In the genomic region with DNA sequence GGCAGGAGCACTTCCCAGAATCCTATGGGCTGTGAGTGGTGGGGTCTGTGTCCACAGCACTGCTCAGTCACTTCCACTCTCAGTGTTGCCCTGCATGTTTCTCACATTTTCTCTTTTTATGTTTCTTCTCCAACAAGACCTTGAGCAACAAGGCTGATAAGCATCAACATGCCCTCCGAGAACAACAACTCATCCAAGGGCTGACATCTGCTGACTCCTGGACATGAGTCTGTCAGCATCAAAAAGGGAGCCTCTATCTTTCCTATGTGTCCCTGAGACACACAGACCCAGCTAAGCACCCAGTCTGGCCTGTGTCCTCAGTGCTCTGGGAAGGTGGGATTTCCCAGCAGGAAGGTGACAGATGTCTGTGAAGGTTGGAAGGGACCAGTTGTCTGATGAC, we compare ENCODE assay signal across 38 mouse cellular contexts. TPM values are rescaled to one million over a fixed set of nuclear protein-coding genes. Genes with fewer than 3 reads are reported as not detected.
"Had no signal": no experiment of that assay in that cellular context is flagged by ENCODE, and none has a peak within 500 bp of the region (broad histone marks: within the 10 kb centered on the region; RNA-seq: fewer than 3 reads in every experiment).

A gene (minus strand): TSS at position 101 of the 400 bp plus-strand sequence.

- H3K36me3 ChIP-seq: embryonic facial prominence, embryonic 10.5 days; embryonic facial prominence, embryonic 12.5 days; embryonic facial prominence, embryonic 13.5 days; embryonic facial prominence, embryonic 15.5 days; forebrain, embryonic 10.5 days; forebrain, embryonic 12.5 days; forebrain, embryonic 15.5 days had no signal

- H3K4me2 ChIP-seq: embryonic facial prominence, embryonic 12.5 days; embryonic facial prominence, embryonic 13.5 days; embryonic facial prominence, embryonic 15.5 days; forebrain, embryonic 12.5 days; forebrain, embryonic 13.5 days; forebrain, embryonic 15.5 days had no signal

- H3K9ac ChIP-seq: embryonic facial prominence, embryonic 12.5 days; embryonic facial prominence, embryonic 13.5 days; embryonic facial prominence, embryonic 15.5 days; forebrain, embryonic 12.5 days; forebrain, embryonic 13.5 days; forebrain, embryonic 15.5 days; forebrain, postnatal 0 days had no signal

- DNase-seq: cerebellum, adult 18-20 months; cerebellum, adult 2 months; cerebellum, adult 8-10 months; cerebellum, adult 9-10 months; cerebellum, adult 9-11 months; cerebellum, postnatal 10 days; cerebellum, postnatal 14 days; cerebellum, postnatal 25 days; cerebellum, postnatal 36 days; embryo, embryonic 11 days; forebrain, postnatal 0 days; gastrocnemius, adult 2 months; gastrocnemius, postnatal 10 days; gastrocnemius, postnatal 14 days; gastrocnemius, postnatal 25 days; gastrocnemius, postnatal 36 days; heart, adult 2 months had no signal

- H3K4me1 ChIP-seq: embryonic facial prominence, embryonic 10.5 days; embryonic facial prominence, embryonic 12.5 days; embryonic facial prominence, embryonic 13.5 days; embryonic facial prominence, embryonic 15.5 days; forebrain, embryonic 10.5 days; forebrain, embryonic 12.5 days; forebrain, embryonic 13.5 days; forebrain, embryonic 15.5 days had no signal

- ATAC-seq: forebrain, embryonic 13.5 days; forebrain, embryonic 14.5 days; forebrain, embryonic 15.5 days; forebrain, embryonic 16.5 days; forebrain, postnatal 0 days had no signal

- H3K4me3 ChIP-seq: embryonic facial prominence, embryonic 10.5 days; embryonic facial prominence, embryonic 12.5 days; embryonic facial prominence, embryonic 13.5 days; embryonic facial prominence, embryonic 15.5 days; erythroblast, embryonic 14.5 days; forebrain, embryonic 10.5 days; forebrain, embryonic 12.5 days; forebrain, embryonic 13.5 days; forebrain, embryonic 15.5 days; gastrocnemius, adult 2 months; heart, adult 2 months had no signal

- H3K27me3 ChIP-seq: embryonic facial prominence, embryonic 12.5 days; embryonic facial prominence, embryonic 13.5 days; embryonic facial prominence, embryonic 15.5 days; forebrain, embryonic 12.5 days; forebrain, embryonic 13.5 days; forebrain, embryonic 15.5 days had no signal

- H3K9me3 ChIP-seq: embryonic facial prominence, embryonic 10.5 days; embryonic facial prominence, embryonic 12.5 days; embryonic facial prominence, embryonic 13.5 days; embryonic facial prominence, embryonic 15.5 days; forebrain, embryonic 10.5 days; forebrain, embryonic 12.5 days; forebrain, embryonic 13.5 days; forebrain, embryonic 15.5 days had no signal

- H3K27ac ChIP-seq: embryonic facial prominence, embryonic 10.5 days; embryonic facial prominence, embryonic 12.5 days; embryonic facial prominence, embryonic 13.5 days; embryonic facial prominence, embryonic 15.5 days; forebrain, embryonic 10.5 days; forebrain, embryonic 12.5 days; forebrain, embryonic 13.5 days; forebrain, embryonic 15.5 days; gastrocnemius, adult 2 months; heart, adult 2 months had no signal

RNA-seq across cellular contexts. Expression of the gene that starts here (rescaled TPM):
- total RNA-seq: common myeloid progenitor, adult 5-6 weeks; forebrain, postnatal 0 days; gastrocnemius, adult 18-20 months; gastrocnemius, adult 2 months; gastrocnemius, adult 8-10 months; gastrocnemius, postnatal 10 days; gastrocnemius, postnatal 14 days; gastrocnemius, postnatal 25 days; gastrocnemius, postnatal 36 days; gastrocnemius, postnatal 4 days; granulocyte monocyte progenitor cell, adult 5-6 weeks; heart, adult 2 months had no signal
- polyA plus RNA-seq: cortical plate, adult 2 months; embryonic facial prominence, embryonic 10.5 days; embryonic facial prominence, embryonic 11.5 days; embryonic facial prominence, embryonic 12.5 days; embryonic facial prominence, embryonic 13.5 days; embryonic facial prominence, embryonic 14.5 days; embryonic facial prominence, embryonic 15.5 days; erythroblast, embryonic 14.5 days; forebrain, embryonic 10.5 days; forebrain, embryonic 11.5 days; forebrain, embryonic 12.5 days; forebrain, embryonic 13.5 days; forebrain, embryonic 14.5 days; forebrain, embryonic 15.5 days; forebrain, embryonic 16.5 days; forebrain, postnatal 0 days; gonadal fat pad, adult 2 months; heart, adult 2 months had no signal
